Mouse (Mus musculus): ENCODE measurements at regions not wholly inside any gene's neighbourhood (a gene's known extent, or its start where the extent isn't known, plus 50 kb on each side); places are given as distances from the start of the nearest gene placed in this dataset.

GRCm38 (mm10) chr4:33641883-33642282 is 282.5 kb upstream of the Cnr1 start:
- TF ChIP-seq CTCF (IDR thresholded peaks at IDR 0.05): no peak
- no peak for TF ChIP-seq POLR2A (IDR thresholded peaks at IDR 0.05; ENCODE audit: insufficient read depth, low read depth, low read length)
- no peak for TF ChIP-seq EP300 (IDR thresholded peaks at IDR 0.05; ENCODE audit: insufficient read depth, low read depth, low read length)
